Mouse (Mus musculus): ENCODE results near the gene 2310057N15Rik.
"Not testable (repeated sequence)": the region's sequence is repeated elsewhere in the genome, so short reads cannot be mapped to it uniquely, and the experiment has no call there.

2310057N15Rik gene

GRCm38 (mm10) chr16:88774106-88774505 lies at the start of gene 2310057N15Rik:
Gene 2310057N15Rik (minus strand): TSS chr16:88774206.
- no peak for DNase-seq (ENCODE audit: low read depth, low spot score)

- no peak for DNase-seq (ENCODE audit: low read depth, low spot score)
Measured at GRCm38 (mm10) chr16:88823736-88824135, 49.7 kb upstream of the 2310057N15Rik start.

GRCm38 (mm10) chr16:88820066-88820465 lies 46.1 kb upstream of the 2310057N15Rik start, which contains the start of gene Krtap15:
Gene Krtap15 (plus strand): TSS chr16:88820215.
- DNase-seq (ENCODE audit: low read depth, low spot score): no peak

- no peak for DNase-seq (ENCODE audit: low read depth, low spot score)
Measured at GRCm38 (mm10) chr16:88811827-88812226, 37.8 kb upstream of the 2310057N15Rik start, which contains the start of gene Gm20741. Gene Gm20741 (minus strand): TSS chr16:88812220.

- DNase-seq (ENCODE audit: low read depth, low spot score): no peak
Measured at GRCm38 (mm10) chr16:88786786-88787185, 12.8 kb upstream of the 2310057N15Rik start.

GRCm38 (mm10) chr16:88777596-88777995 lies 3.6 kb upstream of the 2310057N15Rik start, which contains the start of gene Gm5965:
Gene Gm5965 (plus strand): TSS chr16:88777896.
- no peak for DNase-seq (ENCODE audit: low read depth, low spot score)

- DNase-seq (ENCODE audit: low read depth, low spot score): not testable (repeated sequence)
Measured at GRCm38 (mm10) chr16:88758547-88758946, 15.5 kb downstream of the 2310057N15Rik start, which contains the start of gene 2310034C09Rik. Gene 2310034C09Rik (plus strand): TSS chr16:88758847.

GRCm38 (mm10) chr16:88751535-88751934 lies 22.5 kb downstream of the 2310057N15Rik start, which contains the start of gene Krtap13:
Gene Krtap13 (minus strand): TSS chr16:88751635.
- not testable (repeated sequence) for DNase-seq (ENCODE audit: low read depth, low spot score)

- DNase-seq (ENCODE audit: low read depth, low spot score): no peak
Measured at GRCm38 (mm10) chr16:88747943-88748342, 26.1 kb downstream of the 2310057N15Rik start.

- no peak for DNase-seq (ENCODE audit: low read depth, low spot score)
Measured at GRCm38 (mm10) chr16:88744750-88745340, 29.2 kb downstream of the 2310057N15Rik start.

- no peak for DNase-seq (ENCODE audit: low read depth, low spot score)
Measured at GRCm38 (mm10) chr16:88735391-88735790, 38.6 kb downstream of the 2310057N15Rik start.

GRCm38 (mm10) chr16:88728812-88729275 lies 45.2 kb downstream of the 2310057N15Rik start, which contains the start of gene Krtap13-1:
Gene Krtap13-1 (plus strand): TSS chr16:88728862.
- DNase-seq (ENCODE audit: low read depth, low spot score): no peak

Measured in WW6 (cell line).